In the genomic region with DNA sequence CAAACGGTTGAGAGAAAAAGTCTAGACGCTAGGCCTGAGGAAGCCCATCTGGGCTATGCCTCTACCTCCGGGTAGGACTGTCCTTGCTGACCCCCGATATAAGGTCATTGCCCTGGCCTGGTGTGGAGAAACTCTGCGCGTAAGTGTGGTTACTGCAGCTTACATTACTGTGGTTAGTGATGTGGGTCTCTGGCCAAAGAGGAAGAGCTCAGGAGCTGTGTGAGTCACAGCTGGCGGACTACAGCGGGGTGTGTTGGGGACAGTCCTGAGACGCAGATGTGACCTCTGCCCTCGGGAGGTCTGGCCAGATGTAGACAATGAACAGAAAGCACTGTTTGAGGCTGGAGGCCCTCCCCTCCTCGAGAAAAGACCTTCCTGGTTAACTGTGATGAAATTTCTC, we compare ENCODE assay signal across 7 mouse cellular contexts. TPM values are rescaled to one million over a fixed set of nuclear protein-coding genes. Genes with fewer than 3 reads are reported as not detected.
DNase-seq lines count a peak whose midpoint lies in the region; ATAC-seq and TF ChIP-seq lines count a peak whose summit lies in the region.

No protein-coding gene starts in this region.

- H3K4me2 ChIP-seq in limb, embryonic 12.5 days, result no peak overlapping the region
- no peak overlapping the region for H3K4me2 ChIP-seq in stomach, embryonic 16.5 days (ENCODE audit: low read depth, low read length)

- H3K36me3 ChIP-seq in limb, embryonic 12.5 days, result no peaks in the 10 kb centered on the region
- no peaks in the 10 kb centered on the region for H3K36me3 ChIP-seq in stomach, embryonic 16.5 days (ENCODE audit: control insufficient read depth, insufficient read depth, low read length)

- intact Hi-C loops in left cerebral cortex, postnatal 4 days (cut with DNase I), result no loop called here

- TF ChIP-seq CTCF in lung, adult 2 months (IDR thresholded peaks at IDR 0.05; ENCODE audit: insufficient read depth, low read length), result no peak

- no peak for ATAC-seq in limb, embryonic 12.5 days (ENCODE audit: insufficient number of reproducible peaks, insufficient read depth, low FRiP score, low TSS enrichment, low read depth)
- ATAC-seq in stomach, embryonic 16.5 days (ENCODE audit: insufficient read depth, low FRiP score), result peak; percentile 15; the same call in 1 of the 2 replicates

- H3K9ac ChIP-seq in limb, embryonic 12.5 days (replicated peaks), result no peak overlapping the region
- no peak overlapping the region for H3K9ac ChIP-seq in stomach, embryonic 16.5 days (ENCODE audit: low read length)

- H3K4me1 ChIP-seq in lung, adult 2 months (ENCODE audit: control insufficient read depth, insufficient read depth, low read length), result no peaks in the 10 kb centered on the region
- H3K4me1 ChIP-seq in limb, embryonic 12.5 days (replicated peaks), result peaks cover 32% of the 10 kb centered on the region
- peaks cover 8% of the 10 kb centered on the region; the same call in 1 of the 2 replicates for H3K4me1 ChIP-seq in stomach, embryonic 16.5 days (ENCODE audit: control insufficient read depth, insufficient read depth, low read length)

- TF ChIP-seq POLR2A in lung, adult 2 months (IDR thresholded peaks at IDR 0.05; ENCODE audit: borderline replicate concordance, extremely low read depth, low read depth, low read length), result no peak

- H3K4me3 ChIP-seq in lung, adult 2 months (replicated peaks; ENCODE audit: extremely low read depth, low read depth, low read length), result no peak overlapping the region
- no peak overlapping the region for H3K4me3 ChIP-seq in limb, embryonic 12.5 days (replicated peaks)
- H3K4me3 ChIP-seq in stomach, embryonic 16.5 days (replicated peaks; ENCODE audit: low read length), result no peak overlapping the region

- 0 out of 2 replicates have a peak overlapping the region, but pooled peaks have one; percentile 17 for H3K27ac ChIP-seq in limb, embryonic 12.5 days
- no peak overlapping the region for H3K27ac ChIP-seq in stomach, embryonic 16.5 days (ENCODE audit: low read length)

- peaks cover 5% of the 10 kb centered on the region; the same call in 1 of the 2 replicates for H3K27me3 ChIP-seq in limb, embryonic 12.5 days
- H3K27me3 ChIP-seq in stomach, embryonic 16.5 days (ENCODE audit: control insufficient read depth, insufficient read depth, low read length), result no peaks in the 10 kb centered on the region

- peak; percentile 62 to 72 for DNase-seq in lung, adult 18-20 months
- no peak for DNase-seq in lung, adult 2 months
- peak; percentile 68 for DNase-seq in embryo, embryonic 9.5 days (ENCODE audit: extremely low spot score)
- DNase-seq in right cerebral cortex, postnatal 10 days (ENCODE audit: low spot score in 2 of 2), result no peak
- DNase-seq in left cerebral cortex, postnatal 4 days, result no peak

- 35% methylated on average over 11 of the region's 11 CpGs for WGBS in lung, adult 2 months
- 21% methylated on average over 11 of the region's 11 CpGs for WGBS in limb, embryonic 12.5 days
- WGBS in stomach, embryonic 16.5 days, result 35% methylated on average over 11 of the region's 11 CpGs

- no peaks in the 10 kb centered on the region for H3K9me3 ChIP-seq in limb, embryonic 12.5 days
- H3K9me3 ChIP-seq in stomach, embryonic 16.5 days (replicated peaks; ENCODE audit: control insufficient read depth, low read length), result no peaks in the 10 kb centered on the region

RNA-seq across cellular contexts. Expression of gene 1600014C23Rik, which starts 19.0 kb away (rescaled TPM):
- polyA plus RNA-seq in lung, adult 2 months (2012; rRNA removed), result not detected in 2 replicates
- polyA plus RNA-seq in limb, embryonic 12.5 days (2016; fragmentation: Nextera tagmentation; extraction: Ambion mirVana), result not detected in 2 replicates
- polyA plus RNA-seq in stomach, embryonic 16.5 days (2015; fragmentation: Nextera tagmentation; extraction: Ambion mirVana), result not detected in 2 replicates
- total RNA-seq in left cerebral cortex, postnatal 4 days (2021), result not detected

Comparison
In these comparisons a context has a peak if more than half of its experiments do, and no peak if none do; other contexts are left out.
1. DNase-seq: peak in lung, adult 18-20 months (2 of 2) and embryo, embryonic 9.5 days (single experiment); none in lung, adult 2 months (single experiment), right cerebral cortex, postnatal 10 days (0 of 2) and left cerebral cortex, postnatal 4 days (single experiment).